Mouse (Mus musculus): ENCODE data around the gene D630039A03Rik.

D630039A03Rik gene

GRCm38 (mm10) chr4:57916201-57916661, at the start of gene D630039A03Rik:
Gene D630039A03Rik (minus strand): TSS chr4:57916297.
- DNase-seq (ENCODE audit: low spot score in 2 of 2): no peak

GRCm38 (mm10) chr4:57965516-57965915, 49.4 kb upstream of the D630039A03Rik start:
- DNase-seq (ENCODE audit: low spot score in 2 of 2): no peak

- no peak for DNase-seq (ENCODE audit: low spot score in 2 of 2)
Observed at GRCm38 (mm10) chr4:57964143-57964542, 48.0 kb upstream of the D630039A03Rik start.

GRCm38 (mm10) chr4:57959056-57959455, 43.0 kb upstream of the D630039A03Rik start:
- no peak for DNase-seq (ENCODE audit: low spot score in 2 of 2)

- no peak for DNase-seq (ENCODE audit: low spot score in 2 of 2)
Observed at GRCm38 (mm10) chr4:57958098-57958497, 42.0 kb upstream of the D630039A03Rik start.

GRCm38 (mm10) chr4:57957200-57958085, 41.3 kb upstream of the D630039A03Rik start:
- DNase-seq (ENCODE audit: low spot score in 2 of 2): peak in 1 of 2 experiments; percentile 11

GRCm38 (mm10) chr4:57956029-57956960, 40.2 kb upstream of the D630039A03Rik start, which contains the start of gene Txn1:
Gene Txn1 (minus strand): TSS chr4:57956411.
- DNase-seq (ENCODE audit: low spot score in 2 of 2): peak; percentile 97 to 98

GRCm38 (mm10) chr4:57955544-57955958, 39.5 kb upstream of the D630039A03Rik start:
- peak; percentile 72 to 74 for DNase-seq (ENCODE audit: low spot score in 2 of 2)

- no peak for DNase-seq (ENCODE audit: low spot score in 2 of 2)
Observed at GRCm38 (mm10) chr4:57954991-57955390, 38.9 kb upstream of the D630039A03Rik start.

- no peak for DNase-seq (ENCODE audit: low spot score in 2 of 2)
Observed at GRCm38 (mm10) chr4:57954580-57954979, 38.5 kb upstream of the D630039A03Rik start.

- DNase-seq (ENCODE audit: low spot score in 2 of 2): no peak
Observed at GRCm38 (mm10) chr4:57953796-57954195, 37.7 kb upstream of the D630039A03Rik start.

GRCm38 (mm10) chr4:57952891-57953290, 36.8 kb upstream of the D630039A03Rik start:
- DNase-seq (ENCODE audit: low spot score in 2 of 2): no peak

GRCm38 (mm10) chr4:57952416-57952815, 36.3 kb upstream of the D630039A03Rik start:
- DNase-seq (ENCODE audit: low spot score in 2 of 2): no peak

- no peak for DNase-seq (ENCODE audit: low spot score in 2 of 2)
Observed at GRCm38 (mm10) chr4:57949866-57950265, 33.8 kb upstream of the D630039A03Rik start.

GRCm38 (mm10) chr4:57947476-57947875, 31.4 kb upstream of the D630039A03Rik start:
- no peak for DNase-seq (ENCODE audit: low spot score in 2 of 2)

GRCm38 (mm10) chr4:57947036-57947435, 30.9 kb upstream of the D630039A03Rik start:
- DNase-seq (ENCODE audit: low spot score in 2 of 2): no peak

- DNase-seq (ENCODE audit: low spot score in 2 of 2): no peak
Observed at GRCm38 (mm10) chr4:57942892-57943291, 26.8 kb upstream of the D630039A03Rik start.

- no peak for DNase-seq (ENCODE audit: low spot score in 2 of 2)
Observed at GRCm38 (mm10) chr4:57940631-57941030, 24.5 kb upstream of the D630039A03Rik start.

GRCm38 (mm10) chr4:57937292-57937691, 21.2 kb upstream of the D630039A03Rik start:
- DNase-seq (ENCODE audit: low spot score in 2 of 2): no peak

GRCm38 (mm10) chr4:57934181-57934580, 18.1 kb upstream of the D630039A03Rik start:
- no peak for DNase-seq (ENCODE audit: low spot score in 2 of 2)

GRCm38 (mm10) chr4:57930559-57931170, 14.6 kb upstream of the D630039A03Rik start:
- no peak for DNase-seq (ENCODE audit: low spot score in 2 of 2)

Measured in heart, adult 9 months (tissue).